Mouse (Mus musculus) lung, embryonic 16.5 days (tissue): ENCODE measurements around the gene Bicdl2. TPM values are rescaled to one million over a fixed set of nuclear protein-coding genes. Genes with fewer than 3 reads are reported as not detected.

ENCODE experiments used
- ATAC-seq: fragments of 200-750 bp; cut with Nextera tagmentation; 2 replicates; pipeline ENCODE4 v1.8.0; 2017; ENCODE audit warnings: low read depth, mild to moderate bottlenecking, moderate library complexity
- H3K27ac ChIP-seq: fragments of 300-500 bp; sonication (generic); 2 replicates; pipeline ENCODE4 v1.5.1; 2014; ENCODE audit warnings: mild to moderate bottlenecking, control low read depth, low read length
- H3K27me3 ChIP-seq: fragments of 300-500 bp; sonication (generic); 2 replicates; pipeline ENCODE4 v1.6.1; 2014; ENCODE audit warnings: low read depth, low read length, mixed read lengths; ENCODE audit not compliant: control insufficient read depth, insufficient read depth
- H3K36me3 ChIP-seq: fragments of 300-500 bp; sonication (generic); 2 replicates; pipeline ENCODE4 v1.6.1; 2014; ENCODE audit warnings: low read length; ENCODE audit not compliant: control insufficient read depth, insufficient read depth
- H3K4me1 ChIP-seq: fragments of 300-500 bp; sonication (generic); replicated peaks from 2 replicates; pipeline ENCODE4 v1.6.1; 2014; ENCODE audit warnings: low read length, mixed read lengths; ENCODE audit not compliant: control insufficient read depth, insufficient read depth
- H3K4me2 ChIP-seq: fragments of 300-500 bp; sonication (generic); 2 replicates; pipeline ENCODE4 v1.6.1; 2014; ENCODE audit warnings: low read depth, low read length, control low read depth
- H3K4me3 ChIP-seq: fragments of 300-500 bp; sonication (generic); 2 replicates; pipeline ENCODE4 v1.5.1; 2014; ENCODE audit warnings: mild to moderate bottlenecking, low read length, control low read depth
- H3K9ac ChIP-seq: fragments of 300-500 bp; sonication (generic); 2 replicates; pipeline ENCODE4 v1.6.1; 2014; ENCODE audit warnings: low read length, control low read depth
- H3K9me3 ChIP-seq: fragments of 300-500 bp; sonication (generic); 2 replicates; pipeline ENCODE4 v1.6.1; 2016; ENCODE audit warnings: low read length; ENCODE audit not compliant: control insufficient read depth
- WGBS: fragments of 180-500 bp; shearing (Covaris S2); extraction: QIAGEN DNeasy Blood & Tissue Kit; methylation state at CpG from one replicate; pipeline ENCODE4 v1.1.7; 2014; 5-methylcytosine and 5-hydroxymethylcytosine counted together
- polyA plus RNA-seq: library from polyadenylated mRNA; unstranded; fragments of >200 nt; fragmentation: Nextera tagmentation; extraction: Ambion mirVana; gene quantifications from 2 replicates; pipeline ENCODE4 v1.2.1, GENCODE M21; 2015

The Bicdl2 gene
- polyA plus RNA-seq = 4.3 and 4.7 TPM in 2 replicates

DNA sequence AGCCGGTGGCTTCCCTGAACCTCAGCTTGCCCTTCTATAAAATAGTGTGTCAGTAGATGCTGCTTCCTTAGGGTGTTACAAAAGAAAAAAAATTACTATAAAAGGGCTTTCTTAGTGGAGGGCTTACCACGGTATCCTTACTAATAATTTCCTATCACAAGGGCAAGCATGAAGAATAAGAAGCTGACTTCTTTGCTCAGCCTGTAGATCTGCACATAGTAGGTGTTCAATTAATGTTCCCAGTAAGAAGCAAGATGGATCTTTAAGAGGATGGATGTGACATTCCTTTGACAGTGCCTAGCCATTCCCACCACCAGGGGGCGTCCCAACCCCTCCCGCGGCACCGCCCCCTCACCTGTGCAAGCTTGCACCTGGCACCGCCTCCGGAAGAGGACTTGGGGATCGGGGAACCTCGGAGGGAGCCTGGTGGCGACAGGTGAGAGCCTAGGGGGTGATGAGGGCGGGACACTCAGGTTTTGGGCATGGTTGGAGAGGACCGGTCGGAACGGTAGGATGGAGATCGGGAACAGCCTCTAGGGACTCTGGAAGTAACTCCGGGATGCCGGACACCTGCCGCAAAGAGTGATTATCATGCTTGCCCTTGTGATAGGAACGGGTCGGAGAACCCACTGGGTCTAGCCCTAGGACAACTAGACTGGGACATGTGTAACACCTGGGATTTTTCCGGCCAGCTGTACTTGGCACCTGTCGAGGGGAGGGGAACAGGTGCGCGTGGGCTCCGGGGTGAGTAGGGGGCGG lies at the start of gene Bicdl2:
TSS of gene Bicdl2 (plus strand) at position 390 of the 759 bp plus-strand sequence.
- H3K9me3 ChIP-seq = no peaks in the 10 kb centered on the region
- H3K9ac ChIP-seq = peak within 1 kb of the TSS; percentile 51
- peaks cover 11% of the 10 kb centered on the region for H3K27me3 ChIP-seq
- ATAC-seq = peak; percentile 66
- peaks cover 2% of the 10 kb centered on the region; the same call in 1 of the 2 replicates for H3K4me1 ChIP-seq
- WGBS = 5% methylated on average over 27 of the region's 27 CpGs
- peak within 1 kb of the TSS; percentile 59 for H3K4me2 ChIP-seq
- H3K4me3 ChIP-seq = peak within 1 kb of the TSS; percentile 47
- H3K36me3 ChIP-seq = no peaks in the 10 kb centered on the region
- peak within 1 kb of the TSS; percentile 26; the same call in 1 of the 2 replicates for H3K27ac ChIP-seq

- 24% methylated on average over 9 of the region's 9 CpGs for WGBS
- H3K4me2 ChIP-seq = no peak overlapping the region
- no peak overlapping the region for H3K4me3 ChIP-seq
- ATAC-seq = no peak
- no peaks in the 10 kb centered on the region for H3K4me1 ChIP-seq
- H3K27me3 ChIP-seq = peaks cover 2% of the 10 kb centered on the region; the same call in 1 of the 2 replicates
- H3K36me3 ChIP-seq = no peaks in the 10 kb centered on the region
- H3K9ac ChIP-seq = no peak overlapping the region
- no peak overlapping the region for H3K27ac ChIP-seq
- H3K9me3 ChIP-seq = no peaks in the 10 kb centered on the region
Measured at GRCm38 (mm10) chr17:23617087-23617486, 43.2 kb upstream of the Bicdl2 start.

DNA sequence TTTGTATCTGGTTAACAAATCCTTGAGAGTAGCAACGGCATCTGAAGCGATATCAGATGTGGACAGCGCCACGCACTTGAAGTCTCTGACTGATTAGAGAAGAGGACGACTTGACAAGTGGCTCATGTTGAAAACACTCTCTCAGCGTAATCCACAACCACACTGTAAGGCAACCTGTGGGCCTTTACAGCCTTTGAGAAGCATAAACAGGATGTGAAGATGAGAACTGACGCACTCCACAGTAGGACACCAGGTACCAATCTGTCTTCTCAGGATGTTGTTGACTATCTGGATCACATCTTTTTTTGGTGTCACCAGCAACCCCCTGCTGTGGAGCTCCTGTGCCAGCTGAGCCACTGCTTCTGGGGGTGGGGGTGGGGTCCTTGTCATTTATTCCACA lies 40.0 kb upstream of the Bicdl2 start:
- 54% methylated on average over 7 of the region's 7 CpGs for WGBS
- Histone ChIP-seq H3K9me3 (no peaks in the 10 kb centered on the region), H3K4me3 (no peak overlapping the region), H3K4me2 (no peak overlapping the region), H3K27me3 (peaks cover 2% of the 10 kb centered on the region; the same call in 1 of the 2 replicates), H3K27ac (no peak overlapping the region), H3K9ac (no peak overlapping the region), H3K4me1 (no peaks in the 10 kb centered on the region), H3K36me3 (no peaks in the 10 kb centered on the region)
- ATAC-seq = no peak

- 23% methylated on average over 7 of the region's 7 CpGs for WGBS
- Histone ChIP-seq H3K9ac (no peak overlapping the region), H3K27me3 (no peaks in the 10 kb centered on the region), H3K4me2 (no peak overlapping the region), H3K9me3 (no peaks in the 10 kb centered on the region), H3K36me3 (no peaks in the 10 kb centered on the region), H3K4me1 (no peaks in the 10 kb centered on the region), H3K4me3 (no peak overlapping the region), H3K27ac (no peak overlapping the region)
- ATAC-seq = no peak
Measured at GRCm38 (mm10) chr17:23627813-23628212, 32.5 kb upstream of the Bicdl2 start.

DNA sequence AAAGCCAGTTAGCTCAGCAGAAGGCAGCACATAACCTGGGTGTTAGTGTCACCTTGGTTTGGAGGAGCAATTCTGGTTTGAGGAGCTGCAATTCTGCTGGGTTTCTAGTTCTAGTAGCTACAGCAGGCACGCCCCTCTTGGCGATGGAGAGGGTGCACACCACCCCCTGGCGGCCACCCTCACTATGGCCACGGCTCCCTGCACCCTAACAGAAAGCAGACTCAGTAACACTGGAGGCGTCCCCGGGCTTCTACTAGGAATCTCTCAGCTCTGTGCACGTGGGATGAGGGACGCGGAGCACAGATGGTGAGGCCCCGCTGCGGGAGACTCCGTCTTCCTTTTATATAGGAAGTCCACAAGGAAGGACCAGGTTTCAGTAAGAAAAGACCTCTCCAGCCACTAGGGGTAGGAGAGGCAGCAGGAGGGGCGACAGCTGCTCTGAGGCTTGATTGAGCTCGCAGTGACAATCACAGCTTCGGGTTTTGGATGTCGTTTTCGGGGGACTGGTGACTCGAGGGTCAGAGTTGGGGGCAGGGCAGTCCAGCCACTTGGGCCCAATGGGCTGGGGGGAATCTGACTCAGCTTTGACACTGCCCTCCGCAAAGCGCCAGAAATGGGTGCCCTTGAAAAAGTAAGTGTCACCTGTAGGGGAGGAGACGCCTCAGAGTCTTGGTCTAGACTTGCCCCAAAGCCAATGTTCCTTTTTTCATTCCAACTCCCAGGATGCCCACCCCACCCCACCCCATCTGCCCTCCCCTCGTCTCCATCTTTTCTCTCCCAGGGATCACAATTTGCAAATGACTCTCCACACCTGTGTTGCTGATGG lies 29.9 kb upstream of the Bicdl2 start:
- 13% methylated on average over 22 of the region's 22 CpGs for WGBS
- H3K27ac ChIP-seq = no peak overlapping the region
- peak overlapping the region; percentile 55 for H3K4me2 ChIP-seq
- no peaks in the 10 kb centered on the region for H3K27me3 ChIP-seq
- peak overlapping the region; percentile 22; the same call in 1 of the 2 replicates for H3K4me3 ChIP-seq
- no peaks in the 10 kb centered on the region for H3K36me3 ChIP-seq
- H3K9ac ChIP-seq = peak overlapping the region; percentile 42
- H3K4me1 ChIP-seq = no peaks in the 10 kb centered on the region
- H3K9me3 ChIP-seq = no peaks in the 10 kb centered on the region
- ATAC-seq = peak; percentile 90

DNA sequence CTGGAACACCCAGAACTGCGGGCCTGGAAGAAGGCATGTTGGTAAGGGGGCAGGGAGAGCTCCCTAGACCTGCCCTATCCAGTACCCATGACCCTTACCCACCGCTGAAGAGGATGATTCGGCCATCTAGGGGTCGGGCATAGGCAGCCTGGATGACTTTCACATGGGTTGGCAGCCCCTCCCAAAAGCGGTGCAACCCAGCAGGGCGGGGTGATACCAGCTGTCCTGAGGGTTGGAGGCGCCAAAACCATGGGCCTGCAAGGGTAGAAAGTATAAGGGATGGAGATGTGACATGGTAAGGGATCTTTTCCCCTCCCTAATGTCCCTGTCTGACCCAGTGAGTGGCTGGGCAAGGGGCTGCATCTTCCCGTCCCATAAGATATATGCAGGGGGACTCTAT lies 29.1 kb upstream of the Bicdl2 start:
- H3K27ac ChIP-seq = no peak overlapping the region
- H3K36me3 ChIP-seq = no peaks in the 10 kb centered on the region
- H3K4me3 ChIP-seq = no peak overlapping the region
- 74% methylated on average over 8 of the region's 8 CpGs for WGBS
- no peak overlapping the region for H3K9ac ChIP-seq
- no peak for ATAC-seq
- H3K9me3 ChIP-seq = no peaks in the 10 kb centered on the region
- no peak overlapping the region for H3K4me2 ChIP-seq
- no peaks in the 10 kb centered on the region for H3K27me3 ChIP-seq
- H3K4me1 ChIP-seq = no peaks in the 10 kb centered on the region

DNA sequence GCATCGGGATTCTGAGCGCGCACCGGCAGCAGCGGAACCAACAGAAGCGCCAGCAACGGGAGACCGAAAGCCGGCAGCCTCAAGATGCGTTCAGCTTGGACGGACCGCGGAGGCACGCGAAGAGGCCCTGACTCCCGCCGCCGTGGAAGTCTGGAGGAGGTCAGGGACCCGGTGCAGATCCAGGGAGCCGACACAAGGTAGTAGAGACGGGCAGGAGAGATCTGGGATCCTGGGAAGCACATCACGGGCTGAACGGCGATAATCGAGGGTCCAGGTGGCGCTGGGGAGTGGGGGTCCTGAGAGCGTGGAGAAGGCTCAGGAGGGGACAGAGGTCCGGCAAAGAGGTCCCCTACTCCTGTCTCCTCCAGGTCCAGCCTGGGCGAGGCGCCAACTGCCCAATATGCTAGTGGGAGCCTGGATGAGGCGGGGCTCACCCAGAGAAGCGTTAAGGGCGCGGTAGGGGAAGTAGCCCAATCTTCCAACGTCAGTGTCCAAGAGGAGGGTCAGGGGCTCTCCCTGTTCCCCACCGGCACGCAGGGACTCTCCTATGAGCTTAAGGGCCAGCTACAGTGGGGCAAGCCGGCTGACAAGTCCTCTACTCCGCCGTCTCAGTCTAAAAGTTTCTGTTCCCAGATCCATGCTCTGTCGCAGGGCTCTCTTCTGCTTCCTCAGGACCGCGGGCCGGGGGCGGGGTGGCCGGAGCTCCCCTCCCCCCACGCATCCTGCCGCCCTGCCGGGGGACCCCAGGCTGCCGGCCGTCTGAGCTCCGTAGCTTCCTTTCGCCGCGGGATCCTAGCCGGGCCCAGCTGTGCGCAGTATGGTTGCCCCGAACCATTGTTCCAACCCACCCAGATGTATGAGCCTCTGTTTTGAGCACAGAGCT lies 15.5 kb upstream of the Bicdl2 start, which contains the start of gene Mmp25:
TSS of gene Mmp25 (minus strand) at position 665 of the 883 bp plus-strand sequence.
- H3K27ac ChIP-seq = no peak within 1 kb of the TSS
- under 1% methylated on average over 58 of the region's 58 CpGs for WGBS
- H3K27me3 ChIP-seq = peaks cover 11% of the 10 kb centered on the region
- no peaks in the 10 kb centered on the region for H3K9me3 ChIP-seq
- ATAC-seq = peak; percentile 61
- peaks cover 8% of the 10 kb centered on the region; the same call in 1 of the 2 replicates for H3K4me1 ChIP-seq
- peak within 1 kb of the TSS; percentile 58 for H3K4me3 ChIP-seq
- no peaks in the 10 kb centered on the region for H3K36me3 ChIP-seq
- peak within 1 kb of the TSS; percentile 66 for H3K9ac ChIP-seq
- peak within 1 kb of the TSS; percentile 93 for H3K4me2 ChIP-seq

- Histone ChIP-seq H3K36me3 (no peaks in the 10 kb centered on the region), H3K9me3 (no peaks in the 10 kb centered on the region), H3K4me1 (peaks cover 8% of the 10 kb centered on the region; the same call in 1 of the 2 replicates), H3K27me3 (peaks cover 11% of the 10 kb centered on the region), H3K4me2 (no peak overlapping the region), H3K27ac (no peak overlapping the region), H3K9ac (no peak overlapping the region), H3K4me3 (no peak overlapping the region)
- no peak for ATAC-seq
- WGBS = 34% methylated on average over 10 of the region's 10 CpGs
Measured at GRCm38 (mm10) chr17:23645894-23646293, 14.4 kb upstream of the Bicdl2 start.
